Mouse (Mus musculus): ENCODE data around the gene Prep.
"Not testable (repeated sequence)": the region's sequence is repeated elsewhere in the genome, so short reads cannot be mapped to it uniquely, and the experiment has no call there.

Gene Prep

DNA sequence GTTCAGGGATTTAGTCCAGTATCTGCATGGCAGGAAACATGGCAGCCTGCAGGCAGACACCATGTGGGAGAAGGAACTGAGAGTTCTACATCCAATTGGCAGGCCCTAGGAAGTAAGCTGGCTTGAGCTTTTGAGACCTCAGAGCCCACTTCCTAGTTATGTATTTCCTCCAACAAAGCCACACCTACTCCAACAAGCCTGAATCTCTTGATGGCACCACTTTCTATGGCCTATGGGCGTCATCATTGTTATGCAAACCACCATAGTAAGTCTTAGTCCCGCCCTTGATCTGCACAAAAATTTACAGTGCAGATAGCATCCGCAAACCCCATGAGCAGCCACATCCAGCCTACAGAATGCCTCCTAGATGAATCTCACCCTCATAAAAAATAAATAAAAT is 54.6 kb downstream of the Prep start:
- no peak for DNase-seq (ENCODE audit: low read depth)

GRCm38 (mm10) chr10:45122476-45122875 is 55.5 kb downstream of the Prep start:
- DNase-seq (ENCODE audit: low read depth) = no peak

DNA sequence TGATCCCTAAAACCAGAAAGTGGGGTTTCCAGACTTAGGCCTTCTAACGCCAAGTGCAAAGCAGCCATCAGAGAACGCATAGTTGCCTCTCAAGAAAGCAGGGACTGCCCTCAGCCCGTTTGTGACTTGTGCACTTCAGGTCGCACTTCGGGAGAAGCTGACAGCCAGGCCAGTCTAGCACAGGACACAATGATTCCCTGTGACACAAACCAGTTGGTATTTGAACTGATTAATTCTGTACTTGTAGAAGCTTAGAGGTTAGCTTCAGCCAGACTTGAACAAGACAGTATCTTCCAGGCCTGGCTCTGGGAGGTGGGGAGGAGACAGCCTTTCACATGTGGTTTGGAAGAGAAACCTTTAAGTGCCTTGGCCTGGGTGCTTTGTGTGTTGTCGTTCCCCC is 56.0 kb downstream of the Prep start:
- DNase-seq (ENCODE audit: low read depth) = no peak

DNA sequence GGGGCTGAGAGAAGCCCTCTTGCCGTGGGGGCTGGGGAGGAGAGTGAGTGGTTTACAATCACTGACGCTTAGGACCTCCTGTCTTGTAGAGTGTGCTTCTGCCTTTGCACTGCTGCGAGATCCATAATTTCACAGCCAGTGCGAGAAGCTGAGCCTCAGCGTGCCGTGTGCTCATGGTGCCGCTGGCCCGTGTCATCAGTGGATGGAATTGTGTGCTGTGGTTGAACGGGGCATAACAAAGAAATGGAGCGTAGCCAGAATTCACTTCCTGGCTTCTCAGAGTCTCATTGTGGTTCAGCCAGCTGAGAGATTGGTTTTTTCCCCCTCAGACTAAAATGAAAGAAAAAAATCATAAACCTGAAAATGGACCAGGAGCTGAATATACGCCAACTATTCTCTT is 62.1 kb downstream of the Prep start:
- DNase-seq (ENCODE audit: low read depth) = no peak

DNA sequence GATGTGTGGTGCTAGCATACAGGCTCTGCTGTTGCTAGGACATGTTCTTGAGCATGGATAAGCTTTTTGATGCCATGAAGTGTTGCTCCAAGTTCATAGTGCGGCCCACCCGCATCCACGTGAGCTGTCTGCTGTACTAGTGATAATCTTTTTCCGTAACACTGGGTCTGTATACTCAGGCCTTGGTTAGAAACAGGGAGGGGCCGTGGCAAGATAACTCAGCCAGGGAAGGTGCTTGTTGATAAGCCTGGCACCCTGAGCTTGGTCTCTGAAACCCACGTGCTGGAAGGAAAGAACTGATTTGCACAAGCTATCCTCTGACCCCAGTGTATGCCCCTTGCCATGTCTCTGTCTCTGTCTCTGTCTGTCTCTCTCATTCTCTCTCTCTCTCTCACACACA is 63.0 kb downstream of the Prep start:
- DNase-seq (ENCODE audit: low read depth) = peak; percentile 23

DNA sequence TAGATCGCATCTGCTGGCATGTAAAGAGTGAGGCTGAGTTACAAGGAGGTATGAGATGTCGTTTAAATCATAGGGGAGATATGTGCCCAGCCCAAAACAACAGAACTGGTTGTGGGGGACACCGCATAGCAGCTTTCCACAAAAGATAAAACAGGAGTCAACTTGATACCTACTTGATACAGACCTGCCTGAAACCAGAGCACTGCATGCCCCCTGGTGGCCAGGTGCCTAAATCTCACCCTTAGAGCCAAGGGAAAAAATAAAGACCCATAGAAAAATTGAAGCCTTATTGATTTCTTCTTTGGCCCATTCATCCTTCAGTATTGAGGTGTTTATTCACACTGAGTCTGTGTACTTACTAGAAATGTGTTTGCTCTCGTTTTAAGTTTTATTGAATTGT is 65.4 kb downstream of the Prep start:
- DNase-seq (ENCODE audit: low read depth) = peak; percentile 10

GRCm38 (mm10) chr10:45136806-45137205 is 69.8 kb downstream of the Prep start:
- DNase-seq (ENCODE audit: low read depth) = no peak

DNA sequence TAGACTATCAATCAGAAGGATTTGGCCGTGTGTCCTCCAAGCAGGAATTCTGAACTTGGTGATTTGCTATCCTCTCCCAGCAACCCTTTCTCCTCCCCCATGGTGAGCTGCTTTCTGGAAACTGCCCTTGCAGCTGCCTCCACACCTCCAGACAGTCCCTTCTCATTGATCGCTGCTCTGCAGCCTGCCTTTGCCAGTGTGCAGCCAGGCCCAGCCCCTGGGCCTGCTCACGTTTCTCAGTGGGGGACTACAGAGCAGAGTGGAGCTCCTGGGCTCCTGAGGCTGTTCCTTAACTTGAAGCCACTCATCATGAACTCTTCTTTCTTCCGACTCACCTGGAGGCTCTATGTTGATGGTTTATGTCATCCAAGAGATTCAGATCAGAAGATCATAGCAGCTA is 72.9 kb downstream of the Prep start:
- no peak for DNase-seq (ENCODE audit: low read depth)

GRCm38 (mm10) chr10:45140474-45141212 is 73.6 kb downstream of the Prep start:
- no peak for DNase-seq (ENCODE audit: low read depth)

- DNase-seq (ENCODE audit: low read depth) = no peak
Observed at GRCm38 (mm10) chr10:45142359-45142758, 75.4 kb downstream of the Prep start.

GRCm38 (mm10) chr10:45144038-45144817 is 77.2 kb downstream of the Prep start:
- DNase-seq (ENCODE audit: low read depth) = no peak

GRCm38 (mm10) chr10:45146821-45147220 is 79.8 kb downstream of the Prep start:
- DNase-seq (ENCODE audit: low read depth) = no peak

DNA sequence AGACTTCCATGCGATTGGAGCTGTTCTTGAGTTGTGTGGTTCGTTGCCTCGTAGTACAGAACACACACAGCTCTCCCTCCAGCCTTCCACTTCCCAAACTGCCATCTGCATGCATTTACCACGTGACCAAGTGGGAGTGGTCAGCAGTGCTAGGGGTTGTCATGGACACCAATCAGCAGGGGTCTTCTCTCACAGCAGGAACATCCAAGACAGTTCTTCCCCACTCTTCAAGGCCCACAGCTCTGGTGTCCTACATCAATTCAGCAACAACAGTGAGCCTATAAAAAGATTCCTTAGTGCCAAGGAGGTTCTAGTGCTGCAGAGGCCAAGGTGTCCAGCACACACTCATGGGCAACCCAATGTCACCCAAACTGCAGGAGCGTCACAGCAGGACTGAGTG is 84.1 kb downstream of the Prep start:
- DNase-seq (ENCODE audit: low read depth) = no peak

- no peak for DNase-seq (ENCODE audit: low read depth)
Observed at GRCm38 (mm10) chr10:45151771-45152692, 85.0 kb downstream of the Prep start.

GRCm38 (mm10) chr10:45154557-45155060 is 87.6 kb downstream of the Prep start:
- DNase-seq (ENCODE audit: low read depth) = no peak

GRCm38 (mm10) chr10:45165851-45166250 is 98.8 kb downstream of the Prep start:
- DNase-seq (ENCODE audit: low read depth) = no peak

- no peak for DNase-seq (ENCODE audit: low read depth)
Observed at GRCm38 (mm10) chr10:45173927-45174326, 106.9 kb downstream of the Prep start.

GRCm38 (mm10) chr10:45174345-45174744 is 107.3 kb downstream of the Prep start:
- DNase-seq (ENCODE audit: low read depth) = no peak

- DNase-seq (ENCODE audit: low read depth) = not testable (repeated sequence)
Observed at GRCm38 (mm10) chr10:45177798-45178197, 110.8 kb downstream of the Prep start, which contains the start of gene Popdc3. Gene Popdc3 (plus strand): TSS chr10:45178098.

DNA sequence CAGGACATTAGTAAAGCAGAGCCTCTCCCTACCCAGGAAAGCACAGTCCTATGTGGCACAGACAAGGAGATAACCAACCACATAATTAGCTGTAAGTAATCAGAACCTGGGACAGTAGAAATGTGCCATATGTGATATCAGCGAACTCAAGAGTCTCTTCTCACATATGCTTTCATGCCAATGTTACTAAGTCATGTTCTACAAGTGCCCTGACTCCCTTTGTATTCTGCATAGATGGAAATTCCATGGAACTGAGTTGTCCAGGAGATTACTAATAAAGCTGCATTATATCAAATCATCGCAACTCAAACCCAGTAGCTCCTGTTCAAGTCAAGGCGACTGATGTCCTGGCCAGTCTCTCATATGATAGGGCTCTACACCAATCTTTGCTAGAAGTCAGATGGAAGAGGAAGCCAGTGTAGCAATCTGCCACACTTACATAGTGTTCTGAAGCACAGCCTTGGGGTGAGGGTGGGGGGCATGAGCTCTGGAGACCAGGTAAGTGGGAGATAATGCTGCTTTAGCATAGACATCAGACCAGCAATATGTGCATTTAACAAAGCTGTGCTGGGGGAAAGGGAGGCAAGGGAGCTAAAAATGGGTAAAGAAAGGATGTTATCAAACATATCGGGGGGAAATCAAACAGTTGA is 113.8 kb downstream of the Prep start:
- DNase-seq (ENCODE audit: low read depth) = no peak

GRCm38 (mm10) chr10:45181344-45181743 is 114.3 kb downstream of the Prep start:
- DNase-seq (ENCODE audit: low read depth) = no peak

GRCm38 (mm10) chr10:45185457-45185856 is 118.5 kb downstream of the Prep start:
- DNase-seq (ENCODE audit: low read depth) = no peak

All from c-Kit-positive CD71-negative TER-119-negative erythroid progenitor cells, embryonic 14.5 days (primary cell).